Mouse (Mus musculus) ES-E14 (cell line): ENCODE measurements around the gene Pirb.

Experiments
- CHD2 ChIP-seq: IDR thresholded peaks from 2 replicates; pipeline ENCODE4 v1.6.1; 2014; ENCODE audit warnings: mild to moderate bottlenecking, low read depth, low read length, inconsistent platforms
- HCFC1 ChIP-seq: IDR thresholded peaks from 2 replicates; pipeline ENCODE4 v1.6.1; 2012; ENCODE audit warnings: low read length, inconsistent platforms, borderline replicate concordance; ENCODE audit not compliant: insufficient read depth
- MAFK ChIP-seq: IDR thresholded peaks from 2 replicates; pipeline ENCODE4 v1.6.1; 2014; ENCODE audit warnings: mild to moderate bottlenecking, low read depth, low read length, inconsistent platforms; ENCODE audit not compliant: insufficient read depth
- ZC3H11A ChIP-seq: IDR thresholded peaks from 2 replicates; pipeline ENCODE4 v1.6.1; 2012; ENCODE audit warnings: low read depth, mild to moderate bottlenecking, inconsistent platforms, low read length, borderline replicate concordance
- ZNF384 ChIP-seq: IDR thresholded peaks from 2 replicates; pipeline ENCODE4 v1.6.1; 2012; ENCODE audit warnings: low read depth, low read length, inconsistent platforms

- TF ChIP-seq CHD2 = no peak
- no peak for TF ChIP-seq ZNF384
- no peak for TF ChIP-seq ZC3H11A
- TF ChIP-seq MAFK = no peak
- no peak for TF ChIP-seq HCFC1
These were observed 14.3 kb downstream of the Pirb start for GRCm38 (mm10) chr7:3705911-3706310.
